Mouse (Mus musculus): ENCODE data around the gene Tyw1.

DNA sequence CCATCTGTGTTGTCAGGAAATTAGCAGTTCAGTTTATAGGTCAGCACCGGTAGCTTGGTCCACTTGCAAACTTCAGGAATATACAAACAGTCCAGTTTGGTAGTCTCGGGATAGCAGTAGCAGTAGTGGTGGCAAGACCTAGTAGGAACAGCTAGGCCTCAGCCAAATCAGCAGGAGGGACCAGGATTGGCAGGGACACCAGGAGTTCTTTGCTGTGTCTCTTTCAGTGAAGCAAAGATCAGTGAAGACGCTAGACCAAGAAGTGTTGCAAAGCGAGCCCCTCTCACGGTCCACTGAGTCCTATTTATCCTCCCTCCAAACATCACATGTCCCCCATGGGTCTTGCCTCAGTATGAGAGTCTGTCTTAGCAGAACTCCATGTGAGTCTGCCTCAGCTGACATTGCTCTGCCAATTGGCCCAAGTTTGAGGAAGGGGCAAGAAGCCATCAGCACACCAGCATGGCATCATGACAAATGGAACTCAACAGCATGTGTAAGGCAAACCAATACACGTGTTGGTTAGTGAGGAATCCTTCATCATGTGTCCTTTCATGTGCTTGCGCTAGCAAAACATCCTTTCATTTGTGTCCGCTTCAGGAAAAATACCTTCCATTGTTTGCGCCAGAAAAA is 43.5 kb downstream of the Tyw1 start:
- TF ChIP-seq POLR2A (IDR thresholded peaks at IDR 0.05; ENCODE audit: extremely low read depth, insufficient read depth, low read length) (no peak), CTCF (IDR thresholded peaks at IDR 0.05; ENCODE audit: extremely low read depth, insufficient read depth, low read length) (no peak)

Data from cortical plate, adult 2 months (tissue).